Mouse (Mus musculus): ENCODE results near the gene Zfp511. TPM values are rescaled to one million over a fixed set of nuclear protein-coding genes. Genes with fewer than 3 reads are reported as not detected.

Zfp511 gene
- total RNA-seq, 2 experiments from 2014 or later, result 18.8 to 25.9 TPM

- intact Hi-C loops (cut with DNase I), result loop anchor here (2.0 to 5.0 kb wide), 4 partner anchors 36 to 746 kb away; partner anchors contain the start of genes Echs1, Mtg1 and Paox
- peak; percentile 49 to 58 for DNase-seq (ENCODE audit: low spot score in 2 of 2)
Observed at GRCm38 (mm10) chr7:140081408-140082241, 45.4 kb downstream of the Zfp511 start.

GRCm38 (mm10) chr7:140082242-140082678 lies 46.1 kb downstream of the Zfp511 start, which contains the start of gene Caly:
Gene Caly (minus strand): TSS chr7:140082548.
- DNase-seq (ENCODE audit: low spot score in 2 of 2), result peak; percentile 93 to 96
- intact Hi-C loops (cut with DNase I), result loop anchor here (5.0 kb wide), 3 partner anchors 35 to 745 kb away; partner anchors contain the start of genes Echs1, Mtg1 and Paox

Small RNA genes within 50 kb of the gene (microRNA-seq; reads per million reads assigned to microRNA genes)
- gene Mir7062, result 1.1 to 1.7 reads per million in 2 experiments

Other genes starting within 250 kb of the Zfp511 start
- gene Adgra1, start 202.2 kb upstream of the Zfp511 start, total RNA-seq (2021), result 10 to 100 TPM; 49.5 to 63.6 TPM
- gene Kndc1, start 141.7 kb upstream of the Zfp511 start, total RNA-seq (2021), result 10 to 100 TPM; 41.1 to 52.5 TPM
- gene Utf1, start 92.6 kb upstream of the Zfp511 start, total RNA-seq (2021), result not detected
- under 1 TPM; 0.79 to 0.89 TPM for gene 6430531B16Rik, start 57.6 kb upstream of the Zfp511 start, total RNA-seq (2021)
- 1 to 10 TPM; 1.3 to 2.0 TPM for gene Adam8, start 43.8 kb upstream of the Zfp511 start, total RNA-seq (2021)
- 10 to 100 TPM; 38.2 to 38.4 TPM for gene Tubgcp2, start 278 bp downstream of the Zfp511 start, total RNA-seq (2021)
- under 1 TPM; 0.29 to 0.30 TPM for gene Msx3, start 12.7 kb downstream of the Zfp511 start, total RNA-seq (2021)
- gene Caly, start 46.2 kb downstream of the Zfp511 start, total RNA-seq (2021), result 100 to 1,000 TPM; 181 to 224 TPM
- not detected for gene Prap1, start 57.0 kb downstream of the Zfp511 start, total RNA-seq (2021)
- gene Fuom, start 66.0 kb downstream of the Zfp511 start, total RNA-seq (2021), result 10 to 100 TPM; 36.4 to 40.8 TPM
- 1 to 10 TPM; 5.3 to 5.6 TPM for gene Paox, start 79.4 kb downstream of the Zfp511 start, total RNA-seq (2021)
- gene Echs1, start 80.1 kb downstream of the Zfp511 start, total RNA-seq (2021), result 10 to 100 TPM; 49.1 to 55.7 TPM
- 10 to 100 TPM; 19.5 to 21.8 TPM for gene Mtg1, start 101.2 kb downstream of the Zfp511 start, total RNA-seq (2021)
- gene Sprn, start 118.5 kb downstream of the Zfp511 start, total RNA-seq (2021), result 100 to 1,000 TPM; 213 to 214 TPM
- gene Olfr522, start 128.4 kb downstream of the Zfp511 start, total RNA-seq (2021), result not detected
- gene Olfr523, start 136.8 kb downstream of the Zfp511 start, total RNA-seq (2021), result under 1 TPM in 1 of 2 experiments, not detected in 1; 0.11 TPM
- gene Olfr524, start 169.6 kb downstream of the Zfp511 start, total RNA-seq (2021), result not detected
- gene Cd163l1, start 181.9 kb downstream of the Zfp511 start, total RNA-seq (2021), result under 1 TPM in 1 of 2 experiments, not detected in 1; 0.18 TPM
- not detected for gene 5830411N06Rik, start 210.9 kb downstream of the Zfp511 start, total RNA-seq (2021)